Mouse (Mus musculus): ENCODE data around the gene Abi3. TPM values are rescaled to one million over a fixed set of nuclear protein-coding genes. Genes with fewer than 3 reads are reported as not detected.

Gene Abi3
- polyA plus RNA-seq, 1 experiment: 21.8 TPM

DNA sequence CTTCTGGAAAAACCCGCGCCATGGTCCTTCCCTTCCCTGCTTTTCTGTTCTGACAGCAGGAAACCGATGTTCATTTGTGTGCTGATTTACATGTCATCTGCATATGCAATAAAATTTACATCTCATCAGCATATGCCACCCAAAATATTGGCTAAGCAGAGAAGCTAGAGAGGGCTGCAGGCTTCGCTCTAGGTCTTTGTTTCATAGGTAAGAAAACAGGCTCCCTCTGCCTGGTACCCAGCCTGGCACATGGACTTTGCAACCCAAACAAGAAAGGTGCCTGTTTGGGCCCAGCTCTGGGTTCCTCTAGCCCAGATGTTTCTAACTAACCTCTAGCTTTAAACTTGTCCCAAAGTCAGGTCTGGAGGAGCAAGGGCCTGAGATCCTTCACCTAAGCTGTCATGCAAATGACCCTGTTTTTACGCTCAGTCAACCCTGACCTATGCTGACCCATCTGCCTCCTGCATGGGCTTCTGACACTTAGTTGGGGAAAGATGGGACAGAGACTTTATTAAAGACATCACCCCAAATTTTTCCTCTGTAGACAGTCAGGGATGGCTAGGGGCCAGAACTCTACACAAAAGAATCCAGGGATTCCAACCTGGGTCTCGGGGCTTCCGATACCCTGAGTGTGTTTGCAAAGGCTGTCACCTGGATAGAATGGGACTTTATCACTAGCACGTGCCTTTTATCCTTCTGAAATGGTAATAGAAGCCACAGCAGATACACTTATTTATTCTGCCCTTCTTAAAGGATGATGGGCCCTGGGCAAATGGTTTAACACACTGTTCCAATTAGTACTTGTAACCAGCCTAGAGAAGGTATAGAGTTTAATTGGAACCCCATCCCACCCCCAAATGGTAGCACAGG is 3.0 kb downstream of the Abi3 start:
- DNase-seq: peak; percentile 18
- H3K27ac ChIP-seq (ENCODE audit: insufficient read depth, low read depth, low read length): no peak overlapping the region; the same call in 1 of the 2 replicates
- H3K36me3 ChIP-seq (ENCODE audit: control insufficient read depth, insufficient read depth, low read length): no peaks in the 10 kb centered on the region
- H3K4me3 ChIP-seq (ENCODE audit: insufficient read depth, low read depth, low read length): no peak overlapping the region
- peaks cover 3% of the 10 kb centered on the region; the same call in 1 of the 2 replicates for H3K4me1 ChIP-seq (ENCODE audit: control insufficient read depth, insufficient read depth, low read length)
- WGBS: 65% methylated on average over 8 of the region's 8 CpGs
- TF ChIP-seq CTCF (conservative IDR thresholded peaks at IDR 0.05; ENCODE audit: insufficient read depth, insufficient read length, low read depth, low read length): no peak
- TF ChIP-seq POLR2A (IDR thresholded peaks at IDR 0.05; ENCODE audit: low read depth, low read length): no peak
- no peaks in the 10 kb centered on the region for H3K27me3 ChIP-seq (replicated peaks; ENCODE audit: control insufficient read depth, insufficient read depth, low read length)

DNA sequence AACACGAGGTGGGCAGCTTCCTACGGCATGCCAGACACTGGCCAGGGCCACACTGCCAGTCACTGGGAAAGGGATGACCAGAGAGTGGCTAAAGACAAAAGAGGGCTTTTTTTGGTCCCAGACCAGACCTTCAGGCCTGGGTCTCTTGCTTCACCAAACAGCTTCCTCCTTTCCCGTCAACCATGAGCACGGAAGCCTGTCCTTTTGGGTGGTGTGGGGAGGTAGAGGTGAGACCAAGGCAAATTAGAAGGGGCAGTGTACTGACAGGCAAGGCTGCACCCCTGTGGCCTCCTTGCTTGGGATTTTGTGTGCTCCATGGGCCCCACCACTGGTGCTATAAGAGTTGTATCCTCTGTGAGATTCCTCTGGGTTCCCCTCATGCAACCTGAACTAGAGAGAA is 3.7 kb downstream of the Abi3 start:
- 71% methylated on average over 4 of the region's 4 CpGs for WGBS
- no peaks in the 10 kb centered on the region for H3K36me3 ChIP-seq (ENCODE audit: control insufficient read depth, insufficient read depth, low read length)
- peaks cover 3% of the 10 kb centered on the region; the same call in 1 of the 2 replicates for H3K4me1 ChIP-seq (ENCODE audit: control insufficient read depth, insufficient read depth, low read length)
- H3K4me3 ChIP-seq (ENCODE audit: insufficient read depth, low read depth, low read length): no peak overlapping the region
- DNase-seq: no peak
- peak overlapping the region; percentile 21 for H3K27ac ChIP-seq (ENCODE audit: insufficient read depth, low read depth, low read length)
- no peaks in the 10 kb centered on the region for H3K27me3 ChIP-seq (replicated peaks; ENCODE audit: control insufficient read depth, insufficient read depth, low read length)
- TF ChIP-seq POLR2A (IDR thresholded peaks at IDR 0.05; ENCODE audit: low read depth, low read length) (no peak), CTCF (conservative IDR thresholded peaks at IDR 0.05; ENCODE audit: insufficient read depth, insufficient read length, low read depth, low read length) (no peak)

DNA sequence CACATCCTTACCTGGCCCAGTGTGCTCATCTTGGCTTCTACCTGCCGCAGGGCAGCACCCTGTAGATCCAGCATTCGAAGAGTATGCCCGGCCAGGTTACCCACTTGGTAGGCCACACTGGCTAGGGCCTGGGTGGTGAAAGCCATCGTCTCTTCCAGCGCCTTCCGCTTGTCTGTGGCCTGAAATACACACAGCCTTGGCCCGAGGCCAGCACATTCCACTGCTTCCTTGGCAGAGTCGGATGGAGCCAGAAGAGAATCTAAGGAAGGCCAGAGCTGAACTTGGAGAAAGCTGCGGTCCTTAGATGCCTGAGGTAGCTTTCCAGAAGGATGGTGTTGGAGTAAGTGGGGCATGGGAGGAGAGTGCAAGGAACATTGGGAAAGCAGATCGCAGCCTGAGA is 5.2 kb downstream of the Abi3 start, which contains the start of gene Gngt2:
TSS of gene Gngt2 (plus strand) at position 158 of the 400 bp plus-strand sequence.
- TF ChIP-seq POLR2A (IDR thresholded peaks at IDR 0.05; ENCODE audit: low read depth, low read length) (no peak), CTCF (conservative IDR thresholded peaks at IDR 0.05; ENCODE audit: insufficient read depth, insufficient read length, low read depth, low read length) (no peak)
- no peaks in the 10 kb centered on the region for H3K36me3 ChIP-seq (ENCODE audit: control insufficient read depth, insufficient read depth, low read length)
- H3K27me3 ChIP-seq (replicated peaks; ENCODE audit: control insufficient read depth, insufficient read depth, low read length): no peaks in the 10 kb centered on the region
- DNase-seq: peak; percentile 95
- H3K27ac ChIP-seq (ENCODE audit: insufficient read depth, low read depth, low read length): peak within 1 kb of the TSS; percentile 65
- 24% methylated on average over 10 of the region's 10 CpGs for WGBS
- no peak within 1 kb of the TSS for H3K4me3 ChIP-seq (ENCODE audit: insufficient read depth, low read depth, low read length)
- H3K4me1 ChIP-seq (ENCODE audit: control insufficient read depth, insufficient read depth, low read length): peaks cover 3% of the 10 kb centered on the region; the same call in 1 of the 2 replicates

DNA sequence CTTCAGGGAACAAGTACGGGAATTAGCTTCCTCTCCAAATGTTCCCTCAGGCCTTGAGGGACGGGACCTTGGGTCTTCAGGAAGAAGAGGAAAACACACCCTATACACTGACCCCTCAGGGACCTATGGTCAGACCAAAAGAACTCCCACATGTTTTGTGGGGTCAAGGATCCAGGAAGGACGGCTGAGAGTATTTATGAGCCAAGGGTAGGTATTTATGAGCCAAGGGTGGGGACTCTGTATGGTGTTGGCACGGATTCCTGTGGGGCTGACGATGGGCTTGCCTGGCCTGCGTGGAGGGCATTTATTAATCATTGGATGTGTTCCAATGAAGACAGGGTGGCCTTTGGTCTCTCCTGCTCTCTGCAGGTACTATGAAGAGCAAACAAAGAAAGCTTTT is 5.8 kb downstream of the Abi3 start:
- TF ChIP-seq POLR2A (IDR thresholded peaks at IDR 0.05; ENCODE audit: low read depth, low read length) (no peak), CTCF (conservative IDR thresholded peaks at IDR 0.05; ENCODE audit: insufficient read depth, insufficient read length, low read depth, low read length) (no peak)
- peak; percentile 70 for DNase-seq
- H3K27ac ChIP-seq (ENCODE audit: insufficient read depth, low read depth, low read length): peak overlapping the region; percentile 65
- peaks cover 3% of the 10 kb centered on the region; the same call in 1 of the 2 replicates for H3K4me1 ChIP-seq (ENCODE audit: control insufficient read depth, insufficient read depth, low read length)
- no peak overlapping the region for H3K4me3 ChIP-seq (ENCODE audit: insufficient read depth, low read depth, low read length)
- no peaks in the 10 kb centered on the region for H3K36me3 ChIP-seq (ENCODE audit: control insufficient read depth, insufficient read depth, low read length)
- H3K27me3 ChIP-seq (replicated peaks; ENCODE audit: control insufficient read depth, insufficient read depth, low read length): no peaks in the 10 kb centered on the region
- 26% methylated on average over 6 of the region's 6 CpGs for WGBS

DNA sequence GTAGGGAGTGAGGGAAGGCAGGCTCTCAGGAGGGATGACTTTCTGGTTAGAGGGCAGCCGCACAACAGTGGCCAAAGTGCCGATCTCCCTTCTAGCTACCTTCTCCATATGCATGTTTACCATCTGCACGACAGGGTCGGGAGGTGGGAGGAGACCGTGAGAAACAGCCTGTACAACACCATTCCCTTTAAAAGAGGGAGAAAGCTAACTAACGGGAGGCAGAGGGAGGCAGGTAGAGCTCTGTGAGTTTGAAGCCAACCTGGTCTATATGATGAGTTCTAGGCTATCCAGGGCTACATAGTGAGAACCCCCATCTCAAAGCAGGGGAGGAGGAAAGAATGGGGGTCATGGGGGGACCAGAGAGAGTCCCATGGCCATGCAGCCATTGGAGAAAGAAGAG is 6.4 kb downstream of the Abi3 start:
- Histone ChIP-seq H3K27ac (ENCODE audit: insufficient read depth, low read depth, low read length) (peak overlapping the region; percentile 65), H3K4me3 (ENCODE audit: insufficient read depth, low read depth, low read length) (no peak overlapping the region), H3K4me1 (ENCODE audit: control insufficient read depth, insufficient read depth, low read length) (peaks cover 7% of the 10 kb centered on the region; the same call in 1 of the 2 replicates), H3K27me3 (replicated peaks; ENCODE audit: control insufficient read depth, insufficient read depth, low read length) (no peaks in the 10 kb centered on the region), H3K36me3 (ENCODE audit: control insufficient read depth, insufficient read depth, low read length) (no peaks in the 10 kb centered on the region)
- no peak for DNase-seq
- TF ChIP-seq CTCF (conservative IDR thresholded peaks at IDR 0.05; ENCODE audit: insufficient read depth, insufficient read length, low read depth, low read length) (no peak), POLR2A (IDR thresholded peaks at IDR 0.05; ENCODE audit: low read depth, low read length) (no peak)
- WGBS: 51% methylated on average over 6 of the region's 6 CpGs

DNA sequence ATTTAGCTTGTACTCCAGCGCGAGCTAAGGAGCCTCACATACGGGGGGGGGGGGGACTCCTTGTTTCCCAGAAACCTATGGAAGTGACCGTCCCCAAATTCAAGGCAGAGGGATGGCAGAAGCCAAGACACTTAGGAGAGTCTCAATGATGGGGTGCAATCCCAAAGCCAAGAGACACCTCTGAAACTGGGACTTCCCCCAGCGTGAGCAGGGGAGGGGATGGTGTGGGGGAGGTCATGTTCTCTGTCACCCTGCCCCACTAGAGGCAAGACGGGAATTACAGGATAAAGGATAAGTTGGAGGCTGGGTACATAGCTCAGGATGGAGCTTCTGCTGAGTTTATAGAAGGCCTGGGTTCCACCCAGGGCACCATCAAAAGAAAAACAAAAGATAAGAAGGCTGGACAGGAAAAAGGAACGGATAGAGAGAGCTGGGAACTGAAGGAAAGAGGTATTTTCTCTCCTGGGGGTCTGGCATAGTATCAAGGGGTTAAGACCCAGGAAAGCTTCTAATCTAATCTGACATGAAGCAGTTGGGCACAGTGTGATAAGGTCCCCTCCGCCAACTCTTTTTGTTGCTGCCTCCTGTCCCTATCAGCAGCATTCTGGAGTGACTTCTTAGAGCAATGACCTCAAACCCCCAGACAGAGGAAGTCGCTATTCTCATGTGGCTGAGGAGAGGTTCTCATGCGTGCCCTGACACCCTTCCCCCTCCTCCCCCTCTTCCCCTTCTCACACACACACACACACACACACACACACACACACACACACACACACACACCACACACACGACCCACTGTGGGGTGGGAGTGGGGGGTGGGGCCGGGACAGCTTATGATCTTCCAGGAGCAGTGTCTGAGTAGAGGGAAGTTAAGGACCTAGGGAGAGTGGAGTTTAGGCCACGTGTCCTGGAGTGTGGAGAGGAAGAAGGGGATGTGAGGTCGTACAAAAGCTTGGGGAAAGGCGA is 7.2 kb downstream of the Abi3 start:
- H3K4me1 ChIP-seq (ENCODE audit: control insufficient read depth, insufficient read depth, low read length): peaks cover 7% of the 10 kb centered on the region; the same call in 1 of the 2 replicates
- no peak overlapping the region for H3K4me3 ChIP-seq (ENCODE audit: insufficient read depth, low read depth, low read length)
- H3K27ac ChIP-seq (ENCODE audit: insufficient read depth, low read depth, low read length): peak overlapping the region; percentile 65
- peak; percentile 48 for DNase-seq
- H3K27me3 ChIP-seq (replicated peaks; ENCODE audit: control insufficient read depth, insufficient read depth, low read length): no peaks in the 10 kb centered on the region
- TF ChIP-seq POLR2A (IDR thresholded peaks at IDR 0.05; ENCODE audit: low read depth, low read length) (no peak), CTCF (conservative IDR thresholded peaks at IDR 0.05; ENCODE audit: insufficient read depth, insufficient read length, low read depth, low read length) (no peak)
- H3K36me3 ChIP-seq (ENCODE audit: control insufficient read depth, insufficient read depth, low read length): no peaks in the 10 kb centered on the region
- WGBS: 34% methylated on average over 15 of the region's 15 CpGs
